Mouse (Mus musculus): ENCODE data around the gene Ctf1. TPM values are rescaled to one million over a fixed set of nuclear protein-coding genes. Genes with fewer than 3 reads are reported as not detected.
A peak's percentile ranks its signal among the peaks of the same experiment; 100 is the strongest.
"Not testable (repeated sequence)": the region's sequence is repeated elsewhere in the genome, so short reads cannot be mapped to it uniquely, and the experiment has no call there.

Ctf1 gene
- total and polyA plus RNA-seq, 2 experiments from 2014 or later = 3.8 to 6.5 TPM

DNA sequence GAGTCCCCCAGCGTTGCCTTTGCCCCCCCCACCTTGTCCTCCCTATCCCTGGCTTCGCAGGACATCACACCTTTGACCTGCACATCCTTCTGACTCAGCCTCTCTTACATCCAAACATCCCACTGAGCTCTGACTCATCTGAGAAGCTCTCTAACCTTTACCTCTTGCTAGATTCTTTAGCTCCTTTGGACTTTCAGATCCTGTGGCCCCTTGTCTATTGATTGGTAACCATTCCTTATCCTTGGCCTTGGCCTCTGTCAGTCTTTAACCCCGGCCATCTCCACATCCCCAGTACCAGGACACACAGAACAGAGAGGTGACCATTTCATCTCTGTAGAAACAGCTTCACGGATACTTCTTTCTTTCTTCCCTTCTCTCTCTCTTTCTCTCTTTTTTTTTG is 17.6 kb downstream of the Ctf1 start:
- ATAC-seq (no peak), DNase-seq (no peak)
- 72% methylated on average over 4 of the region's 4 CpGs for WGBS
- H3K9ac ChIP-seq = no peak overlapping the region
- H3K4me1 ChIP-seq (ENCODE audit: insufficient read depth) = no peaks in the 10 kb centered on the region
- no peaks in the 10 kb centered on the region for H3K27me3 ChIP-seq (ENCODE audit: insufficient read depth, low read length)
- H3K27ac ChIP-seq (ENCODE audit: low read depth, low read length) = no peak overlapping the region
- no peak overlapping the region for H3K4me3 ChIP-seq (ENCODE audit: low read depth, low read length)
- no peaks in the 10 kb centered on the region for H3K9me3 ChIP-seq (ENCODE audit: low read length)
- no peaks in the 10 kb centered on the region for H3K36me3 ChIP-seq (ENCODE audit: insufficient read depth)
- no peak for TF ChIP-seq CTCF (IDR thresholded peaks at IDR 0.05; ENCODE audit: low read depth)
- H3K4me2 ChIP-seq (ENCODE audit: low read depth) = no peak overlapping the region

- not testable (repeated sequence) for H3K4me1 ChIP-seq (ENCODE audit: insufficient read depth); H3K9me3 ChIP-seq (ENCODE audit: low read length); H3K27ac ChIP-seq (ENCODE audit: low read depth, low read length); DNase-seq; H3K36me3 ChIP-seq (ENCODE audit: insufficient read depth); H3K27me3 ChIP-seq (ENCODE audit: insufficient read depth, low read length); H3K4me2 ChIP-seq (ENCODE audit: low read depth); ATAC-seq; H3K9ac ChIP-seq; H3K4me3 ChIP-seq (ENCODE audit: low read depth, low read length)
- no CpG with 5 or more reads among the region's 5 CpGs for WGBS
These were observed 19.5 kb downstream of the Ctf1 start, which contains the start of gene Ctf2 for GRCm38 (mm10) chr7:127732066-127732465. Ctf2 (minus strand) TSS chr7:127732166.

GRCm38 (mm10) chr7:127744366-127745045 is 32.0 kb downstream of the Ctf1 start, which contains the start of gene Fbxl19:
Fbxl19 (plus strand) TSS chr7:127744543.
- DNase-seq (peak; percentile 79), ATAC-seq (no peak)
- under 1% methylated on average over 26 of the region's 26 CpGs for WGBS
- peak within 1 kb of the TSS; percentile 85 for H3K9ac ChIP-seq
- H3K27me3 ChIP-seq (ENCODE audit: insufficient read depth, low read length) = no peaks in the 10 kb centered on the region
- peak within 1 kb of the TSS; percentile 94 for H3K27ac ChIP-seq (ENCODE audit: low read depth, low read length)
- H3K4me1 ChIP-seq (ENCODE audit: insufficient read depth) = peaks cover 3% of the 10 kb centered on the region; the same call in 1 of the 2 replicates
- peak within 1 kb of the TSS; percentile 89 for H3K4me3 ChIP-seq (ENCODE audit: low read depth, low read length)
- peaks cover 9% of the 10 kb centered on the region for H3K36me3 ChIP-seq (ENCODE audit: insufficient read depth)
- peak; percentile 73 for TF ChIP-seq CTCF (IDR thresholded peaks at IDR 0.05; ENCODE audit: low read depth)
- H3K9me3 ChIP-seq (ENCODE audit: low read length) = no peaks in the 10 kb centered on the region
- H3K4me2 ChIP-seq (ENCODE audit: low read depth) = peak within 1 kb of the TSS; percentile 61

DNA sequence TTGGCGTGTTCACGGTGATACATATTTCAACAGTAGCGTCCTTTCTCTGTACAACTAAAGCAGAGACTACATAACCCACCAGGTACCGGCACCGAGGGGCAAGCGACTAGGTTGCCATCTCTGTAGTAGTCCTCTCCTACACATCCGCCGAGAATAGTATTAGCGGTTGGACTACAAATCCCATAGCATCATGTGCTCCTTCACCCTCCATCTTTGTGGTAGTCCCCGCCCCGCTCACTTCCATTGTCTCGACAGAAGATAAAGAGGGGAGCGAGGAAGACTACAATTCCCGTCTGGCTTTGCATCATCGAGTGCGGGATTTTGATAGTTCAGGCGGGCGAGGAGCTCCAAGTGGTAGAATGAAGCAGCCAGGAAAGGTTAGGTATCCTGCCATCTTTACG is 32.7 kb downstream of the Ctf1 start:
- ATAC-seq (peak; percentile 89), DNase-seq (peak; percentile 99)
- Histone ChIP-seq H3K9ac (peak overlapping the region; percentile 85; the same call in 1 of the 2 replicates), H3K4me2 (ENCODE audit: low read depth) (peak overlapping the region; percentile 61), H3K9me3 (ENCODE audit: low read length) (no peaks in the 10 kb centered on the region), H3K27ac (ENCODE audit: low read depth, low read length) (peak overlapping the region; percentile 94), H3K4me1 (ENCODE audit: insufficient read depth) (peaks cover 3% of the 10 kb centered on the region; the same call in 1 of the 2 replicates), H3K4me3 (ENCODE audit: low read depth, low read length) (peak overlapping the region; percentile 89), H3K27me3 (ENCODE audit: insufficient read depth, low read length) (no peaks in the 10 kb centered on the region), H3K36me3 (ENCODE audit: insufficient read depth) (peaks cover 17% of the 10 kb centered on the region)
- no peak; the same call in 1 of the 2 replicates for TF ChIP-seq CTCF (IDR thresholded peaks at IDR 0.05; ENCODE audit: low read depth)
- WGBS = under 1% methylated on average over 19 of the region's 19 CpGs

DNA sequence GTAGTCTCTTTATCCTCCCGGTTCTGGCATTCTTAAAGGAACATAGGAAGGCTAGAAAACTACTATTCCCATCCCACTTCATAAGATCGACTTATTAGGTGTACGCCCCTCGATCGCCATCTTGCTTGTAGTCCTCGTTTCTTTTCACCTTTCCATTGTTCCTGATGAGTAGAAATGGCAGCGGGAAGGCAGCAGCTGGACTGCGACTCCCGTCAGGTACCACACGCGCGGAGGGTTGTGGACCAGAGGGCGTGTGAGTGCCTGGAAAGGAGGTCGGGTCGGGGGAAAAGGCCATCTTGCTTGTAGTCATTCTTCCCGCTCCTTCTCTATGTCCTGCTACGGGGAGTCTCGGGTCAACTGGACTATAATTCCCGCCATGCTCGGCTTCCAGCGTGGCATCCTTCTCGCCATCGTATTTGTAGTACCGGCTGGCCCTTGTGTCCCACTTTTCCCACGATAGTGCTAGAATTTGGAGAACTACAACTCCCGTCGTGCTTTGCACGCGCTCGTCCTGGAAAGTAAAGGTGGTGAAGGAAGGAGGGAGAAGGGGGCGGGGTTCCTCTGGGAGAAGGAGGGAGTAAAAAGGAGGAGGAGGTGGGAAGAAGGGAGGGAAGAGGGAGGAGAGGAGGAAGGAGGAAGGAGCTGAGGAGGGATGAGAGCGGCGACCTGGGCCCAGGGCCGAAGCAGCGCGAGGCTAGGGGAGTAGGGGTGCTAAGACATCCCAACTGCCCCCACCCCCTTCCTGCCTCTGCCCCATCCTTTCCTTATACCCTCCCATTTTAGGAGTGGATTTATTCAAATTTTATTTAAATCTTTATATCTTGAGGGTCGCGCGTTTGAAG is 33.3 kb downstream of the Ctf1 start:
- peak overlapping the region; percentile 83 for H3K4me2 ChIP-seq (ENCODE audit: low read depth)
- DNase-seq = peak; percentile 99
- peaks cover 23% of the 10 kb centered on the region for H3K36me3 ChIP-seq (ENCODE audit: insufficient read depth)
- under 1% methylated on average over 39 of the region's 39 CpGs for WGBS
- no peaks in the 10 kb centered on the region for H3K27me3 ChIP-seq (ENCODE audit: insufficient read depth, low read length)
- H3K4me3 ChIP-seq (ENCODE audit: low read depth, low read length) = peak overlapping the region; percentile 89
- TF ChIP-seq CTCF (IDR thresholded peaks at IDR 0.05; ENCODE audit: low read depth) = 0 out of 2 replicates have a peak, but pooled peaks have one; percentile 5
- H3K4me1 ChIP-seq (ENCODE audit: insufficient read depth) = peaks cover 3% of the 10 kb centered on the region; the same call in 1 of the 2 replicates
- peak overlapping the region; percentile 85 for H3K9ac ChIP-seq
- no peaks in the 10 kb centered on the region for H3K9me3 ChIP-seq (ENCODE audit: low read length)
- H3K27ac ChIP-seq (ENCODE audit: low read depth, low read length) = peak overlapping the region; percentile 94
- ATAC-seq = peak; percentile 84

DNA sequence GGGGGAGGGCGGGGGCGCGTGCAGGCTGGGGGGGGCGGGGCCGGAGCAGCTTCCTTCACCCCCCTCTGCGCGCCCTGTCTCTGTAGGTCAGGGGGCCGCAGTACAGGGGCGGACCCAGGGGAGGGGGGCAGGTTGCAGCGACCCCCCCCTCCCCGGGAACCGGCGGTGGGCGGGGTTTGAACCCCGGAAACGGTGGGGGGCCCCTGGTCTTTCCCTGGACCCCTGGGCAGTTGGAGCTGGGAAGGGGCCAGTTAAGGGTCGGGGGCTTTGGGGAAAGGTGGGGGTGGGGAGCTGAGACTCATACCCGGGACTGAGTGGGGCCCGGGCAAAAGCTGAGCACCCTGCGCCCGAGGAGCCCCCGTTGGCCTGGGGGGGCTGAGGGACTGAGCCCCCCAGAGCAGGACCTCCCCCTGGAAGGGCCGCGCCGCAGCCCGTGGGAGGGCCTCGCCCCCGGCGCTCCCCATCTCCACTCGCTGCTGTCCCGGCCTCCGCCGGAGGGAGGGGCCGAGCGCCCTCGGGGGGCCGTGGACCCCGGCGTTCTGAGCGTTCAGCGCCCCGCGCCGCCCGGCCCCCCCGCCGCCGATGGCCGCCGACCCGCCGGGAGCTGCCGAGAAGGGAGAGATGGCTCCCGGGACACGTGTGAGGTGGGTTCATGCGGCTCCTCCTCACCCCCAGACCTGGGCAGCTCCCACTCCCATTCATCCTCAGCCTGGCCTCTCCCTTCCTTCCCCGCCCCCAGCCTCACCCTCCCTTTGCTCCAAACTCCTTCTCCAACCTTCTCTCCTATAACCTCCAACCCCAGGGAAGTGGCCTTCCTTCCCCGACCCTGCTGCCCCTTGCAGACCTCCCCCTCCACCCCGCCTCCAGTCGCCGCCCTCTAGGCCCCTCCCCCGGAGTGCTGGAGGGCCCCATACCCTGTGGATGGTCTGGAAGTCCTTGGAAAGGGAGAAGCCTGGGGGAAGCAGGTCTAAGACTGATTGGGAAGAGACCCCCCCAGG is 34.3 kb downstream of the Ctf1 start:
- H3K27ac ChIP-seq (ENCODE audit: low read depth, low read length) = peak overlapping the region; percentile 80
- WGBS = 1% methylated on average over 28 of the region's 62 CpGs
- H3K36me3 ChIP-seq (ENCODE audit: insufficient read depth) = peaks cover 32% of the 10 kb centered on the region
- H3K4me2 ChIP-seq (ENCODE audit: low read depth) = peak overlapping the region; percentile 83
- peak overlapping the region; percentile 89 for H3K4me3 ChIP-seq (ENCODE audit: low read depth, low read length)
- ATAC-seq (no peak), DNase-seq (peak; percentile 8)
- TF ChIP-seq CTCF (IDR thresholded peaks at IDR 0.05; ENCODE audit: low read depth) = no peak
- peak overlapping the region; percentile 85 for H3K9ac ChIP-seq
- no peaks in the 10 kb centered on the region for H3K9me3 ChIP-seq (ENCODE audit: low read length)
- H3K27me3 ChIP-seq (ENCODE audit: insufficient read depth, low read length) = no peaks in the 10 kb centered on the region
- peaks cover 3% of the 10 kb centered on the region; the same call in 1 of the 2 replicates for H3K4me1 ChIP-seq (ENCODE audit: insufficient read depth)

Data from forebrain, postnatal 0 days (tissue).